Mouse (Mus musculus) telencephalon, adult 2 months (tissue): ENCODE results near the gene Socs7.

Source experiments
- DNase-seq: peaks from one replicate; pipeline ENCODE4 v3.0.0-alpha.2; 2011; ENCODE audit warnings: low read depth, low spot score

The Socs7 gene

GRCm38 (mm10) chr11:97416637-97417035 lies 54.3 kb downstream of the Socs7 start:
- DNase-seq: no peak

GRCm38 (mm10) chr11:97418834-97419539 lies 56.6 kb downstream of the Socs7 start:
- DNase-seq: peak; percentile 84

- no peak for DNase-seq
Measured at GRCm38 (mm10) chr11:97419540-97419900, 57.2 kb downstream of the Socs7 start.

GRCm38 (mm10) chr11:97422507-97422906 lies 60.2 kb downstream of the Socs7 start:
- DNase-seq: no peak

- no peak for DNase-seq
Measured at GRCm38 (mm10) chr11:97424092-97424692, 61.8 kb downstream of the Socs7 start.

GRCm38 (mm10) chr11:97424802-97425201 lies 62.5 kb downstream of the Socs7 start:
- no peak for DNase-seq

- peak; percentile 74 for DNase-seq
Measured at GRCm38 (mm10) chr11:97427794-97428725, 65.7 kb downstream of the Socs7 start.

- no peak for DNase-seq
Measured at GRCm38 (mm10) chr11:97428726-97429077, 66.4 kb downstream of the Socs7 start.

- no peak for DNase-seq
Measured at GRCm38 (mm10) chr11:97429615-97430014, 67.3 kb downstream of the Socs7 start.

GRCm38 (mm10) chr11:97432015-97432414 lies 69.7 kb downstream of the Socs7 start:
- no peak for DNase-seq

GRCm38 (mm10) chr11:97432983-97433539 lies 70.7 kb downstream of the Socs7 start:
- no peak for DNase-seq

GRCm38 (mm10) chr11:97434121-97434520 lies 71.8 kb downstream of the Socs7 start:
- no peak for DNase-seq

- DNase-seq: no peak
Measured at GRCm38 (mm10) chr11:97434704-97435454, 72.5 kb downstream of the Socs7 start.

- DNase-seq: no peak
Measured at GRCm38 (mm10) chr11:97435808-97436491, 73.6 kb downstream of the Socs7 start.

- no peak for DNase-seq
Measured at GRCm38 (mm10) chr11:97437745-97438144, 75.4 kb downstream of the Socs7 start.

- DNase-seq: no peak
Measured at GRCm38 (mm10) chr11:97438868-97439267, 76.5 kb downstream of the Socs7 start.

- DNase-seq: no peak
Measured at GRCm38 (mm10) chr11:97439935-97440334, 77.6 kb downstream of the Socs7 start.

- no peak for DNase-seq
Measured at GRCm38 (mm10) chr11:97440441-97440881, 78.1 kb downstream of the Socs7 start.

- DNase-seq: no peak
Measured at GRCm38 (mm10) chr11:97441036-97441657, 78.8 kb downstream of the Socs7 start.

- DNase-seq: no peak
Measured at GRCm38 (mm10) chr11:97441658-97442125, 79.3 kb downstream of the Socs7 start.
